Mouse (Mus musculus): ENCODE data around the gene Inpp5b.
A peak's percentile ranks its signal among the peaks of the same experiment; 100 is the strongest.

The Inpp5b gene

DNA sequence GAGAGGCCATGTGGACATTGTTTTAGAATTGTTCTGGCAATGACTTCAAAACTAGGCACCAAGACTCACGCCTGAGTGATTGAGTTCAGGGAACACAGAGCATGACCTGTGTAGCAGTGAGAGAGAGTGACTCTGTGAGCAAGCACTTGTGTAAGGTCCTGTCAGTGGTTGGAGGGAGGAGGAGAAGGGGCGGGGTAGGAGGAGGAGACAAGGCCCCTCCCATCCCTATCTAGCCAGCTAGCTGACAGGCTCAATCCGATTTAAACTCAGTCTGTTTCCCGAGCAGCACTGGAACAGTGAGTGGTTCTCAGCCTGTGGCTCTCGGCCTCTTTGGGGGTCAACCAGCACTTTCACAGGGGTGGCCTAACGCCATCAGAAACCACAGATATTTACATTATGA is 76.2 kb downstream of the Inpp5b start:
- TF ChIP-seq GATA4 (IDR thresholded peaks at IDR 0.05; ENCODE audit: insufficient replicate concordance, low read length) = peak; percentile 24; the same call in 1 of the 2 replicates

DNA sequence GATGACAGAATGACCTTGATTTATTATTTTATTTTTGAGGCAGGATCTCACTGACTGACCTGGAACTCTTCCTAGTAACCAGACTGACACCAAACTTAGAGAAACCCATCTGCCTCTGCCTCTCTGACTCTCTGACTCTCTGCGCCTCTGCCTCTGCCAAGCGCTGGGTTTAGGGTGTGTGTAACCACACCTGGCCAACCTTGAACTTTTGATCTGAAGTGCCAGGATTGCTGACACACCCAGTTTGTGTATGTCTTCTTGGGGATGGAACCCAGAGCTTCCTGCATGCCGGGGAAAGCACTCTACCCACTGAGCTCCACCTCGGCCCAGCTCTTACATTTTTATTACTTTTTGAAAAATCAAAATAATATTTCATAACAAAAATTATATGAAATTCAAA is 77.2 kb downstream of the Inpp5b start:
- TF ChIP-seq GATA4 (IDR thresholded peaks at IDR 0.05; ENCODE audit: insufficient replicate concordance, low read length) = no peak

DNA sequence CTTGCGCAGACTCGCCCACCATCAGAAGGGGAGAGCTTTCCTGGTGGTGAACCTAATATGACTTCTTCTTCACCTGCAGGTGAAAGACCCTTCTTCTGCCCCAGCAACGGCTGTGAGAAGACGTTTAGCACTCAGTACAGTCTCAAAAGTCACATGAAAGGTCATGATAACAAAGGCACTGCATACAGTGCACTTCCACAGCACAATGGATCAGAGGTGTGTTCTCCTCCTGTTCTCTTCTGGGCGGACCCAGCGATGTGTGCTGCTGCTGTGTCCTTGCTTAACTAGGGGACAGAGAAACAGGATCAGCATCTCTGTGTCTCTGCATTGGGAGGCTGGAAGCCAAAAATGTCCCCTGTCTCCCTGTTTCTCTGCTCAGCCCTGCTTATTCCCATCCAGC is 83.3 kb downstream of the Inpp5b start:
- TF ChIP-seq GATA4 (IDR thresholded peaks at IDR 0.05; ENCODE audit: insufficient replicate concordance, low read length) = no peak

DNA sequence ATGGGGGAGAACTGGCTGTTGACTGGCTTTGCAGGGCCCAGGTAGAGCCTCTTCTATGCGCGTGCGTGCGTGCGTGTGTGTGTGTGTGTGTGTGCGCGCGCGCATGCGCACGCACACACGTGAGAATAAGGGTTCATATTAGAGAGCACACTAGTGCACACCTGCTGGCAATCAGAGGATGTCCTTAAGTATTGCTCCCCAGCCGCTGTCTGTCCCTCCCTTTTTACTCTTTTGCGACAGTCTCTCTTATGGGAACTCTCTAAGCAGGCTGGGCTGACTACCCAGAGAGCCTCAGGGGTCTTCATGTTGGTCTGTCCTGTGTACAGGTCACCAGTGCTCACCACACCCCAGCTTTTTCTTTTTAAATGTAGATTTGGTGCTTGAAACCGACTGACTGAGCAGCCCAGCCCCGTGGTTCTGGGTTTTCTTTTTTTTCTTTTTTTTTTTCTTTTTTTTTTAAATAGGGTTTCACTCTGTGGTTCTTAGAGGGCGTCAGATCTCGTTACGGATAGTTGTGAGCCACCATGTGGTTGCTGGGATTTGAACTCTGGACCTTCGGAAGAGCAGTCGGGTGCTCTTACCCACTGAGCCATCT is 83.8 kb downstream of the Inpp5b start:
- TF ChIP-seq GATA4 (IDR thresholded peaks at IDR 0.05; ENCODE audit: insufficient replicate concordance, low read length) = no peak

DNA sequence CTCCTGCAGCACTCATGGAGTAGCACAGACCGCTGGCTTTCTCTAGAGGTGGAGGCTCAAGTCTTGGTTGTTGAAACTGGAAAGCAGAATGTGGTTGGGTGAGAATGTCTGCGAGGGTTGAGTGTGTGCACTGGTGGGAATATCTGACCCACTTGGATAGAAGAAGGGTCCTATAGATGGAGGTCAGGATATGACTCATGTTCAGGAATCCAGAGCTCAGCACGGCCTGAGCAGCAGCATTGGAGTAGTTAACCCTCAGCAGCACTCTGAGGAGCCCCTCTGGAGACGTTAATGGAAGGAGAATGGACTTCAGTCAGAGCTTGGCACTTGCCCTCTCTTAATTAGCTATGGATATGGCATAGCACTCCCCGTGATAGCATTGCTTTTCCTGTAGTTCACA is 88.0 kb downstream of the Inpp5b start:
- no peak for TF ChIP-seq GATA4 (IDR thresholded peaks at IDR 0.05; ENCODE audit: insufficient replicate concordance, low read length)

DNA sequence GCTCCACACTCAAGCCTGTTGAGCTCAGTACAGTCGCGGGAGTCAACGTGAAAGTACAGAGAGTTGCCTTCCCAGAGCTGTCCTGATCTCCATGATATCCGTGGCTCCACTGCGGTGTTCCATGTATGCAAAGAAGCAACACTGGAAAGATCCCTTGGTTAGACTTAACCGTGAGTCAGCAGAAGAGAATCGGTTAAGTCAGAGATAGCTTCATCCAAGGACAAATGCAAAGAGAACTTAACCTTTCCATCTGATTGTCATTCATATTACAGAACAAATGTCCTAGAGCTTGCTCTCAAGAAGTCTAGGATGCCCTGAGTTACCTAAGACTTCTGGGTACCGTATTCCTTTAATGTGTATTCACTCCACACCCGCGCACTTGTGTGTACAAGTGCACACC is 91.1 kb downstream of the Inpp5b start:
- TF ChIP-seq GATA4 (IDR thresholded peaks at IDR 0.05; ENCODE audit: insufficient replicate concordance, low read length) = no peak

DNA sequence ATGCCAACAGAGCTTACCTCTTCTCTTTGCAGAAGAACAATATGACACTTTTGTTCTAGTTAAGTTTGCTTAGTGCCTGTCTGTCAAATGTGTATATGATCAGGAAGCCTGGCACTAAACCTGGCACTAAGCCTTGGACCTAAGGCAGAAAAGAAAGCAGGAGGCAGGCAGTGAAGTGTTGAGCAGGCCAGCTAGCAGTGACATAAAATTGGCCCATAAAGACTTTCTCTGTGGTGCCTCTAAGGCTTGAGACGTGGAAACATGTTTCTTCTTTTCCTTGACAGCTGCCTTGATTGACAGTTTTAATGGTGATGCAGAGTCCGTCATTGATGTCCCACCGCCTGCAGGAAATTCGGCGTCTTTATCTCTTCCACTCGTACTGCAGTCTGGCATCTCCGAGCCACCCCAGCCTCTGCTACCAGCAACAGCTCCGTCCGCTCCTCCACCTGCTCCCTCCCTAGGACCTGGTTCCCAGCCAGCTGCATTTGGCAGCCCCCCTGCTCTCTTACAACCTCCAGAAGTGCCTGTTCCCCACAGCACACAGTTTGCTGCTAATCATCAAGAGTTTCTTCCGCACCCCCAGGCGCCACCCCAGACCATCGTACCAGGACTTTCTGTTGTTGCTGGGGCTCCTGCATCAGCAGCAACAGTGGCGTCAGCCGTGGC is 96.5 kb downstream of the Inpp5b start:
- no peak for TF ChIP-seq GATA4 (IDR thresholded peaks at IDR 0.05; ENCODE audit: insufficient replicate concordance, low read length)

DNA sequence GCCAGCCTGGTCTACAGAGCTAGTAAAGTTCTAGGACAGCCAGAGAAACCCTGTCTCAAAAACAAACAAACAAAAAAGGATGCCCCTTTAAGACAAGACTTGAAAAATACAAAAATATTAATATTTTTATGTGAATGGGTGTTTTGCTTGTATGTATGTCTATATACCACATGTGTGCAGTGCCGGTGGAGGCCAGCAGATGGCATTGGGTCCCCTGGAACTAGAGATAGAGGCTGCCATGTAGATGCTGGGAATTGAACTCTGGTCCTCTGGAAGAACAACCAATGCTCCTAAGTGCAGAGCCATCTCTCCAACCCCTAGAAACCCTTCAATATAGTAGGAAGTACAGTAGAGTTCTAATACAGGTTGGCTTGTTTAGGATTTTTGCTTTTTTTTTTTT is 99.3 kb downstream of the Inpp5b start:
- no peak for TF ChIP-seq GATA4 (IDR thresholded peaks at IDR 0.05; ENCODE audit: insufficient replicate concordance, low read length)

DNA sequence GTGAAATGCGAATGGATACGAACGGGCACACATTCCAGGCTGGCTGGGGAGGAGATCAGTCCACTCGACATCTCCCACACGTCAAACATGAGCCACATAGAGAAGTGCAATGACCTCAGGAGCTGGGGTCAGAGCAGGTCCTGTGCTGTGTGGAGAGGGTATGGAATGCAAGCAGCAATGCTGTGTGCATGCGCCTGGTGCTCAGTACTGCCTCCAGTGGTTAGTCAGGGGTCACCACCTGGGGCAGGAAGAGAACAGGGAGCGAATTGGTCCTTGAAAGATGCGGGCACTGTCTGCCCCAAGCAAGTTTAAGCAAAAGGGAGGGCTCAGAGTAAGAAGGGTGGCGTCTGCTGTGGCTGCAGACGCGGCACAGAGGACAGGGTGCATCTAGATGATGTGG is 101.8 kb downstream of the Inpp5b start:
- TF ChIP-seq GATA4 (IDR thresholded peaks at IDR 0.05; ENCODE audit: insufficient replicate concordance, low read length) = no peak

DNA sequence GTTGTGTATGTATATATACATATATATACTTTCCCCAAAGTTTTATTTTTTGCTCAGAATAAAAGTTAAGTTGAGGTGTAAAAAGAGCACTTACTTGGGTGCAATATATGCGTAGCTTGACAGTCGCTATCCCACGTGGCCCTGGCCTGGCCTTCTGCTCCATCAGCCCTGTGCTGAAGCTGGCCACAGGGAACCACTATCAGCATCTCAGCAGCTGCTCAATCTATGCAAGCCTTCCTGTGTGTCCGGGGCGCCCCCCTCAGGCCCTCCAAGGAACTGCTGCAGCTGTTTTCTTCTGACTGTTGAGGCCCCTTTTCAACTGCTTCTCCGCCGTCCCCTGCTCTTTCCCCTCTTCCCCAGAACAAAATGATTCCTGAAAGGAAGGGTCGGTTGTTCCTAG is 105.9 kb downstream of the Inpp5b start:
- peak; percentile 78; the same call in 1 of the 2 replicates for TF ChIP-seq GATA4 (IDR thresholded peaks at IDR 0.05; ENCODE audit: insufficient replicate concordance, low read length)

DNA sequence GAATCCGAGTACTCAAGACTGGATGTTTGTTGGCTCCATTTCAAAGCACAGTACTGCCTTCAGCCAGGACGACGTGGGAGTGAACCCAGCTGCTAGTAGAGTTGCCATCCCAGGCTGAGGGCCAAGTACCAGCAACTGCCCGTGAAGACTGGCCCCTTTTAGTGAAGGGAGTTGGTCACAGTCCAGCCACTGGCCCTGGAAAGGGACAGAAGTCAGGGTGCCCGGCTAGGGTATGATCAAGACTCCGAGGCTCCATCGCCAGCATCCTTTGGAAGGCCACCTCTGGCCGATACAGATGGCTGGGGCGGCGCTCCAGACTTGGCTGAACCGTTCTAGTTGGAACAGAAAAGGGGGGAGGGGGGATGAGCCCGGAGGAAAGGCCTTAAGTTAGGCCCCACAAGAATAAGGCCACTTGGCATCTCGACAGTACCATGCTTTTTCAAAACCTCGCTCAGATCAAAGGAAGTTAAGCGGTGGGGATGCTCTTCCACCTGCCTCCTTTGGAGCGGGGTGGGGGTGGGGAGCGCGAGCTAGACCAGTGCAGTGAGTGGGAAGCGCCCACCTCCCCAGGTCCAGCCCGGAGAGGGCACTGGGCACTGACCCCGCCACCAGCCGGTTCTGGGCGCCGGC is 108.1 kb downstream of the Inpp5b start:
- TF ChIP-seq GATA4 (IDR thresholded peaks at IDR 0.05; ENCODE audit: insufficient replicate concordance, low read length) = no peak

DNA sequence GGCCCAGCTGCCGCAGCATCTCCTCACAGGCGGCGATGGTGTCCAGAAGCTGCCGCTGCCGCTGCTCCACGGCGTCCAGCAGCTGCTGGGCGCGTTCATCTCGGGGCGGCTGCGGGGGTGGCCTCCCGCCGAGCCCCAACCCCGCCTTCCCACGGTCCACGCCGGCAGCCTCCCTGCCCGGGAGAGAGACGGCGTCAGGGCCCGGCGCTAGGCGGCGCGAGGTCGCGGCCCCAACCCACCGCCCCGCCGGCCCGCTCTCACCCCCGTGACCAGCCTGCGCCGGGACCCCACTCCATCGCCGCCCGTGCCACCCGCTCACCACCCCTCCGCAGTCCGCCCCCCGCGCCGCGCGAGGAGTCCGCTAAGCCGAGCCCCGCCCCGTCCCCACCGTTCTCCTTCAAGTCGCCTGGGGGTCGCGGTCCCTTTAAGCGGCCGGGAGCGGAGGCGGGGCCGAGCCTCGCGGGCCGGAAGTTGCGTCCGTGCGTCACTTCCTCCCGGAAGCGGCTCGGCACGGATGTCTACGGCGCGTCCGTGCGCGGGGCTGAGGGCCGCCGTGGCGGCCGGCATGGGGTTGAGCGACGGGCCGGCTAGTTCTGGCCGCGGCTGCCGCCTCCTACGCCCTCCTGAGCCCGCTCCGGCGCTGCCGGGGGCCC is 108.7 kb downstream of the Inpp5b start, which contains the start of gene Yrdc:
TSS of gene Yrdc (plus strand) at position 419 of the 653 bp plus-strand sequence.
- no peak for TF ChIP-seq GATA4 (IDR thresholded peaks at IDR 0.05; ENCODE audit: insufficient replicate concordance, low read length)

Measured in liver, adult (tissue).